Mouse (Mus musculus) erythroblast, embryonic 14.5 days (primary cell): ENCODE data around the gene Rap1gap2.

ENCODE experiments used
- GATA1 ChIP-seq: IDR thresholded peaks from 2 replicates; pipeline ENCODE4 v1.6.1; 2012; ENCODE audit warnings: low read length, inconsistent platforms, mixed read lengths
- TAL1 ChIP-seq: IDR thresholded peaks from 3 replicates; pipeline ENCODE4 v1.6.1; 2012; ENCODE audit warnings: low read length, inconsistent platforms, mixed read lengths

DNA sequence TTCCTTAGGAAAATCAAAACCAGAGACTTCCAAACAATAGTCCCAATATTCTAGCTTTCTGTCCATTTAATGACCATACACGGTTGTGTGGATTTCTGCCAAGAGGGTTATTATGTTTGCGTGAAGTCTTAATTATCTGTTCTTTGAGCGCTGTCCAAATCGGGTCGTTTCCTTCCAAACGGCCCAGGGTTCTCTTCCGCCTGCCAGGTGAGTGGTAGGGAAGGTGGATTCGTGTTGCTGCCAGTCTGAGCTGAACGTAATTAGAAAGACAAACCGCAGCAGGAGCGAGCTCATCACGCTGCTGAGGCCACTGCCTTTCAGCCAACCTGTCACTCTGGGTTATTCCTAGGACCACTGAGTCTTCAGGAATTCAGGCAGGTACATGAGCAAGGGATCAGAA is 195.0 kb downstream of the Rap1gap2 start:
- TF ChIP-seq TAL1 (no peak), GATA1 (no peak)
